Mouse (Mus musculus): ENCODE data around the gene Slc45a1. TPM values are rescaled to one million over a fixed set of nuclear protein-coding genes. Genes with fewer than 3 reads are reported as not detected.
A peak's percentile ranks its signal among the peaks of the same experiment; 100 is the strongest.

Gene Slc45a1
- polyA plus RNA-seq, 1 experiment: not detected

DNA sequence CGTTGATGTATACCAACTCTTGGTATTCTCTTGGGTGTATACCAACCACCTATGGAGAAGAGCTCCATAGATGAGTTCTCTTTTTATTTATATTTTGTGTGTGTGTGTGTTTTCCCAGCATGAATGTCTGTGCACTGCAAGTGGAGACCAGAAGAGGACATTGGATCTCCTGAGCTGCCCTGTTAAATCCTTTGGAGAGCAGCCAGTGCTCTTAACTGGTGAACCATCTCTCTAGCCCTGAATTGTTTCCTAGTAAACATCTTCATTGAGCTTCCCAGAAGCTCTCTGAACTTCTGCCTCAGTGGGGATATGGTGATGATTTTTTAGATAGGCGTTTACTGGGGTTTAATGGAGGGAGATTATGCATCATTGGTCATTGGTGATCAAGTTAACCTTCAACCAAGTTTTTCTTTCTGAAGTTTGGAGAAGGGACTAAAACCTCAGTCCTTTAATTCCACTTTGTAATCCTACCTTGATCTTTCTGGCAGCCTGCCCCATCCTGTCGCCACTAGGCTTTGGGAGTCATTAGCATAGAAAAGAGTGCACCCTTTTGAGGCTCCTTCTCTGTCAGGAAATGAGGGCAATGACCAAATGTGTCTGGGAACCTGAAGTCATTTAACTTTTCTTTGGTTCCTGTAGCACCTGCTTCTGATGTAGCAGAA, 61.2 kb downstream of the Slc45a1 start:
- TF ChIP-seq MYOD1 (IDR thresholded peaks at IDR 0.05; ENCODE audit: control insufficient read depth in 1 of 3, insufficient read length in 2 of 3, low read depth in 2 of 3) (no peak), REST (IDR thresholded peaks at IDR 0.05; ENCODE audit: insufficient read depth, insufficient read length) (no peak), TCF3 (IDR thresholded peaks at IDR 0.05; ENCODE audit: insufficient read length, low read depth) (no peak), POLR2AphosphoS2 (IDR thresholded peaks at IDR 0.05; ENCODE audit: insufficient read length, low read depth) (no peak), MYOG (IDR thresholded peaks at IDR 0.05; ENCODE audit: control insufficient read depth in 1 of 3, insufficient read depth in 1 of 3, insufficient read length in 2 of 3, low read depth in 2 of 3) (no peak), MAX (IDR thresholded peaks at IDR 0.05; ENCODE audit: low read depth) (no peak), E2F4 (IDR thresholded peaks at IDR 0.05; ENCODE audit: insufficient read depth) (no peak), POLR2A (IDR thresholded peaks at IDR 0.05; ENCODE audit: insufficient read length, low read depth) (no peak), CEBPB (IDR thresholded peaks at IDR 0.05; ENCODE audit: insufficient read depth, poor library complexity, severe bottlenecking) (no peak), USF1 (IDR thresholded peaks at IDR 0.05; ENCODE audit: low read depth) (no peak), TCF12 (IDR thresholded peaks at IDR 0.05; ENCODE audit: insufficient read depth, poor library complexity, severe bottlenecking) (no peak), SRF (IDR thresholded peaks at IDR 0.05; ENCODE audit: control insufficient read depth, insufficient read length, low read depth) (no peak)
- peaks cover 77% of the 10 kb centered on the region for H3K79me2 ChIP-seq (ENCODE audit: control insufficient read depth, insufficient read depth)
- H3K36me3 ChIP-seq (ENCODE audit: control insufficient read depth, insufficient read depth): no peaks in the 10 kb centered on the region
- no peaks in the 10 kb centered on the region for H3K27me3 ChIP-seq (ENCODE audit: control insufficient read depth, insufficient read depth, insufficient read length)
- no peak overlapping the region for H3K4me3 ChIP-seq
- H3ac ChIP-seq (ENCODE audit: control insufficient read depth, insufficient read length): no peak overlapping the region
- H3K4me2 ChIP-seq (ENCODE audit: low read depth): no peak overlapping the region

DNA sequence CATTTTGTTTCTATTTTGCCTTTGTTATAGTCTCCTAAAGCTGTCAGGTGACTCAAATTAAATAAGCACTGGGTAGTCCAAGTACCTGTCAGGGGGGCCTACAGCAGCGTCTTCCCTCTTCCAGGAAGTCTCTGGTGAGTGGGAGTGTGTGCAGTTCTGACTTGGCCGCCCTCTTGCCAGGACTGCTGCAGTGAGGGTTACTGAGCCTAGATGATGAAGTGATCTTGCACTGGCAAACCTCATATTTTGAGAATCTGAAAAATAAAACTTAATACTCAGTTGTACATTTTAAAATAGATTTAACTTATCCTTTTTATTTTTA, 63.7 kb downstream of the Slc45a1 start:
- H3K79me2 ChIP-seq (ENCODE audit: control insufficient read depth, insufficient read depth): peaks cover 85% of the 10 kb centered on the region
- no peak overlapping the region for H3K4me2 ChIP-seq (ENCODE audit: low read depth)
- TF ChIP-seq SRF (IDR thresholded peaks at IDR 0.05; ENCODE audit: control insufficient read depth, insufficient read length, low read depth) (no peak), USF1 (IDR thresholded peaks at IDR 0.05; ENCODE audit: low read depth) (no peak), REST (IDR thresholded peaks at IDR 0.05; ENCODE audit: insufficient read depth, insufficient read length) (no peak), POLR2AphosphoS2 (IDR thresholded peaks at IDR 0.05; ENCODE audit: insufficient read length, low read depth) (no peak), MYOG (IDR thresholded peaks at IDR 0.05; ENCODE audit: control insufficient read depth in 1 of 3, insufficient read depth in 1 of 3, insufficient read length in 2 of 3, low read depth in 2 of 3) (no peak), TCF3 (IDR thresholded peaks at IDR 0.05; ENCODE audit: insufficient read length, low read depth) (no peak), MAX (IDR thresholded peaks at IDR 0.05; ENCODE audit: low read depth) (no peak), TCF12 (IDR thresholded peaks at IDR 0.05; ENCODE audit: insufficient read depth, poor library complexity, severe bottlenecking) (no peak), POLR2A (IDR thresholded peaks at IDR 0.05; ENCODE audit: insufficient read length, low read depth) (no peak), CEBPB (IDR thresholded peaks at IDR 0.05; ENCODE audit: insufficient read depth, poor library complexity, severe bottlenecking) (no peak), E2F4 (IDR thresholded peaks at IDR 0.05; ENCODE audit: insufficient read depth) (no peak), MYOD1 (IDR thresholded peaks at IDR 0.05; ENCODE audit: control insufficient read depth in 1 of 3, insufficient read length in 2 of 3, low read depth in 2 of 3) (no peak)
- H3ac ChIP-seq (ENCODE audit: control insufficient read depth, insufficient read length): no peak overlapping the region
- no peaks in the 10 kb centered on the region for H3K36me3 ChIP-seq (ENCODE audit: control insufficient read depth, insufficient read depth)
- H3K27me3 ChIP-seq (ENCODE audit: control insufficient read depth, insufficient read depth, insufficient read length): no peaks in the 10 kb centered on the region
- no peak overlapping the region for H3K4me3 ChIP-seq

DNA sequence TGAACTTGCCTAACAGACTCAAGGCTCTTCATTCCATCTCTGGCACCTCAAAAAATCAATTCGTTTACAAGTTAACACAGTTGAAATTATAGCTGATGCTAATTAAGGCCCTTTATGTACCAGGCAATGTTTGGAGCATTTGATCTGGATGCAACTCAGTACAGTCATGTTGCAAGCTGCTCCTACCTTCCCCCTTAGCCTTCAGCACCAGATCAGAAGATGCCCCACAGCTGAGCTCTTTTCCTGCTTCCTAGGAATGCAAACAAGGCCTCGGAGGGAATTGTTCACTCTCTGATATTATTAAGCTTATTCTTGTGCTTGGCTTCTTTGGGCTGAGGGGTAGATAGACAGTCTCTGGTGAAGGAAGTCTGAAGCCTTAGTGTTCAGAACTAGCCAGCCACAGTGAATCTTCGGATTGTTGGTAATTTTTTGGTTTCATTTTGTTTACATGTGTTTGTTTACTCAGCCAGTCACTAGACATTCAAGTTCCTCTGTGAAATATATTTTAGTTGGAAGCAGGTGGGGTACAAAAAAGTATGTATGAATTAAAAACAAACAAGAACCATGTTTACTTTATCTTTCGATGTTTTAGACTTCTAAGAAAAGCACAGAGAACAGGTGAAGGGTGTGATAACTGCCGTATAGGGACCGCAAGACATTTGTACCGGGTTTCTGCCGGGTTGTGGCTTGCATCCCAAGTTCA, 64.2 kb downstream of the Slc45a1 start:
- peak overlapping the region; percentile 35 for H3K4me2 ChIP-seq (ENCODE audit: low read depth)
- TF ChIP-seq MYOD1 (IDR thresholded peaks at IDR 0.05; ENCODE audit: control insufficient read depth in 1 of 3, insufficient read length in 2 of 3, low read depth in 2 of 3): no peak
- no peak for TF ChIP-seq SRF (IDR thresholded peaks at IDR 0.05; ENCODE audit: control insufficient read depth, insufficient read length, low read depth)
- no peak for TF ChIP-seq REST (IDR thresholded peaks at IDR 0.05; ENCODE audit: insufficient read depth, insufficient read length)
- no peak for TF ChIP-seq TCF3 (IDR thresholded peaks at IDR 0.05; ENCODE audit: insufficient read length, low read depth)
- no peak for TF ChIP-seq MYOG (IDR thresholded peaks at IDR 0.05; ENCODE audit: control insufficient read depth in 1 of 3, insufficient read depth in 1 of 3, insufficient read length in 2 of 3, low read depth in 2 of 3)
- no peak for TF ChIP-seq TCF12 (IDR thresholded peaks at IDR 0.05; ENCODE audit: insufficient read depth, poor library complexity, severe bottlenecking)
- no peak for TF ChIP-seq POLR2AphosphoS2 (IDR thresholded peaks at IDR 0.05; ENCODE audit: insufficient read length, low read depth)
- TF ChIP-seq POLR2A (IDR thresholded peaks at IDR 0.05; ENCODE audit: insufficient read length, low read depth): no peak
- TF ChIP-seq E2F4 (IDR thresholded peaks at IDR 0.05; ENCODE audit: insufficient read depth): no peak
- no peak for TF ChIP-seq CEBPB (IDR thresholded peaks at IDR 0.05; ENCODE audit: insufficient read depth, poor library complexity, severe bottlenecking)
- TF ChIP-seq MAX (IDR thresholded peaks at IDR 0.05; ENCODE audit: low read depth): no peak
- TF ChIP-seq USF1 (IDR thresholded peaks at IDR 0.05; ENCODE audit: low read depth): no peak
- no peak overlapping the region for H3ac ChIP-seq (ENCODE audit: control insufficient read depth, insufficient read length)
- H3K4me3 ChIP-seq: no peak overlapping the region
- peaks cover 85% of the 10 kb centered on the region for H3K79me2 ChIP-seq (ENCODE audit: control insufficient read depth, insufficient read depth)
- H3K27me3 ChIP-seq (ENCODE audit: control insufficient read depth, insufficient read depth, insufficient read length): no peaks in the 10 kb centered on the region
- H3K36me3 ChIP-seq (ENCODE audit: control insufficient read depth, insufficient read depth): no peaks in the 10 kb centered on the region

DNA sequence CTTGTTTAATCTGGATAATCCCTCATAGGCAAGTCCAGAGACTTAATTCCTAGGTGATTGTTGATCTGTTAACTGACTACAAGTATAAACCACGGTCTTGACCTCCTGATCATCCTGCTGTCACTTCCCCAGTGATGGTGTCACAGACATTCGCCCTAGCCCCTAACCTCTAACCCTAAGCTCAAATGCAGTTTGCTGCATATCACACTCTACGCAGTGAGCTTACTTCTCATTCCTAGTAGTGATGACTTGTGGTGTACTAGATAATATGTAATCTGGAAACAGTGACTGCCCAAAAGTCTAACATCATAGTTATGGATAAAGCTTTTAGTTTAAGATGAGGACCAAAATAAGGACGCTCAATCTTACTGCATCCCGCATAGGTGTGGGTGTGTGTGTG, 65.7 kb downstream of the Slc45a1 start:
- Histone ChIP-seq H3K27me3 (ENCODE audit: control insufficient read depth, insufficient read depth, insufficient read length) (no peaks in the 10 kb centered on the region), H3ac (ENCODE audit: control insufficient read depth, insufficient read length) (no peak overlapping the region), H3K36me3 (ENCODE audit: control insufficient read depth, insufficient read depth) (no peaks in the 10 kb centered on the region), H3K4me2 (ENCODE audit: low read depth) (no peak overlapping the region), H3K4me3 (no peak overlapping the region), H3K79me2 (ENCODE audit: control insufficient read depth, insufficient read depth) (peaks cover 78% of the 10 kb centered on the region)
- TF ChIP-seq REST (IDR thresholded peaks at IDR 0.05; ENCODE audit: insufficient read depth, insufficient read length) (no peak), USF1 (IDR thresholded peaks at IDR 0.05; ENCODE audit: low read depth) (no peak), SRF (IDR thresholded peaks at IDR 0.05; ENCODE audit: control insufficient read depth, insufficient read length, low read depth) (no peak), TCF3 (IDR thresholded peaks at IDR 0.05; ENCODE audit: insufficient read length, low read depth) (no peak), POLR2AphosphoS2 (IDR thresholded peaks at IDR 0.05; ENCODE audit: insufficient read length, low read depth) (no peak), MAX (IDR thresholded peaks at IDR 0.05; ENCODE audit: low read depth) (no peak), E2F4 (IDR thresholded peaks at IDR 0.05; ENCODE audit: insufficient read depth) (no peak), POLR2A (IDR thresholded peaks at IDR 0.05; ENCODE audit: insufficient read length, low read depth) (no peak), MYOG (IDR thresholded peaks at IDR 0.05; ENCODE audit: control insufficient read depth in 1 of 3, insufficient read depth in 1 of 3, insufficient read length in 2 of 3, low read depth in 2 of 3) (no peak)

All from myocyte (in vitro differentiated cells).